Mouse (Mus musculus): Measurements from ENCODE around the gene BC049762. TPM values are rescaled to one million over a fixed set of nuclear protein-coding genes. Genes with fewer than 3 reads are reported as not detected.
A peak's percentile ranks its signal among the peaks of the same experiment; 100 is the strongest.

The BC049762 gene
- total RNA-seq (2015; ENCODE audit: low replicate concordance) (not detected in 2 replicates), total RNA-seq (2017; ENCODE audit: low replicate concordance) (not detected in 2 replicates)

DNA sequence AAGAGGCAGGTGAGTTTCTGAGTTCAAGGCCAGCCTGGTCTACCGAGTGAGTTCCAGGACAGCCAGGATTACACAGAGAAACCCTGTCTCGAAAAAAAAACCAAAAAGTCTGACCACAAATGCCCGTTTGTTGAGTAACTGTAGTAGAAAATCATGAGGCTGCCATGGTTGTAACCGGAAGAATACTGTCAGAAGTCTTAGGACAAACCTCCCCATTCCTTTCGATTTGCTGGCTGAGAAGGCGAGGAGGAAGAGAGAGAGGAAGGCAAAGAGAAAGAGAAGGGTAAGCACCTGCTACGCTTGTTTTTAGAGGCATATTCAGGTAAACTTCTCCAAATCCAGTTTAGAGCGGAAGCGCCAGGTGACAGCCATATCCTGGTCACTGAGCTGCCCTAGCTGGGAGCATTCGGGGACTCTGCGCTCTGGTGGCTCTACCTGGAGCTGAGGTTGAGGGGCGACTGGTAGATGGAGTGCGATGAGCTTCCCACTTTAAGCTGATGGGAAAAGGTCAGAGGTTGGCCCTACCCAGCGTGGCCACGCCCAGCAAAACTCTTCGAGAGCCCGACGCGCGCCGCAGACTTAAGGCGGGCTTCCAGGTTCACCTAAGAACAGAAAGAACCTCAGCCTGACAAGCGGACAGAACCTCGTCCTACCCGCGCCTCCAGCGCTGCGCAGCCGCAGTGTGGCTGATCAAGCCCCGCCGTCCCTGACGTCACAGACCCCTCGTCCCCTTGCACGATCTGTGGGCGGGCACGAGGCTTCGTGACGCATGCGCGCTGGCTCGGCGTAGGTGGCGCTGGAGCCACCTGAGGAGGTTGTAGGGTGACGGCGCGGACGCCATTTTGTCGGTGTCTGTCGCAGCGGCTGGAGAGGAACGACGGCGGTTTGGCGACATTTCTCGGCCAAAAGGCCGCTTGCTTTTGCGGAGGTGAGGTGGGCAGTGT lies at the start of gene BC049762:
Gene BC049762, minus strand, starts transcription at position 705 of the 944 bp plus-strand sequence.
- peak; percentile 93 for ATAC-seq (replicated peaks; ENCODE audit: low FRiP score, poor library complexity, severe bottlenecking)

GRCm38 (mm10) chr11:51311846-51312245 lies 49.0 kb upstream of the BC049762 start:
- no peak for ATAC-seq (replicated peaks; ENCODE audit: low FRiP score, poor library complexity, severe bottlenecking)

DNA sequence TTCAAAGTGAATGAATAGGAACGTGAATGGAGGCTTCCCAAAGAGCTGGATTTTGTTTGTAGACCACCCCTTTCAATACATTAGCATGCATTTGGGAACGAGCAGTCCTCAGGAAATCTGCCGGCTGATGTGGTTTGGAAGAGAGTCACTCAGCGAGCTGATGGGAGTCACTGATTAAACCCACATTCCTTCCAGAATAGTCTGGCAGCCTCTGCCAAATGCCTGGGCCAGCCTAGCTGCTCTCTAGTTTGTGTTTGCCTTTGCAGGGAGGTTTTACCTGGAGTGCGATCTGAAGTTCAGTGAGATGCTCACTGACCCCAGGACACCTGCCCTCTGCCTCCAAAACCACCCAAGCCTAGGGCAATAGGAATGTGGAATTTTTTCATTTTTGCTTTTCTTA lies 45.5 kb upstream of the BC049762 start:
- no peak for ATAC-seq (replicated peaks; ENCODE audit: low FRiP score, poor library complexity, severe bottlenecking)

DNA sequence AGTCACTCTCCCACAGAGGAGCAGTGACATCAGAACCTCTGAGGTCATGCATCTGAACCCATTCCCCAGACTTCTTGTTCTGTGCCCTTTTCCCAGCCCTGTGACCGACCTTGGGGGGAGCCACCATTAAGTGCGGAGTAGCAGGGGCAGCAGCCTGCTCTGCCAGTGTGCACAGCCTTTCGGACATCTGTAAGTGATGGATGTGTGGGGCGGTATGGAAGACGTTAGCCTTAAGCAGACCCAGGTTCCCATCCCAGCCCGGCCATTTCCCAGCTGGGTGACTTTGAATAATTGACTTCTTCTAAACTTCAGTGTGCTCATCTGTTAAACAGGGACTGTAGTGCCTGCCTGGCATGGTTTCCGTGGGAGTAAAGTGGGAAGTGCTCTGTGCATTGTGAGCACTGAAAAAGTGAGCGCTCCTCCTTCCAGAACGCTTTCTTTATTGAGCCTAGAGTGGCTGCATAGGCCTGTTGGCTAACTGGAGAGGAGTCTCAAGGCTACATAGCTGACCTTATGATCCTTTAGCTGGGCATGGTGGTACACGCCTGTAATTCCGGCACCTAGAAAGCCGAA lies 41.2 kb upstream of the BC049762 start:
- ATAC-seq (replicated peaks; ENCODE audit: low FRiP score, poor library complexity, severe bottlenecking): no peak

DNA sequence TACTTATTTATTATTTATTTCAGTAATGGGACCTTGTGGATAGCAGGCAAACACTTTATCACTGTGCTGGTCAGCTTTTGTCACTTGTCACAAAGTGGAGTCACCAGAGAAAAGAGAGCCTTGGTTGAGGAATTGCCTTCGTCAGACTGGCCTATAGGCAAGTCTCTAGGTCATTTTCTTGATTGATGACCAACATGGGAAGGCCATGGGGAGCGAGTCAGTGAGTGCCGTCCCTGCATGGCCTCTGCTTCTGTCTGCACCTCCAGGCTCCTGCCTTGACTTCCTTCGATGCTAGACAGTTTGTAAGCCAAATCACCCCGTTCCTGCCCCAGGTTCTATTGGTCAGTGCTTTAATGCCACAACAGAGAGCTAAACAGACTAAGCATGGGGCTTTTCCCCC lies 39.5 kb upstream of the BC049762 start:
- no peak for ATAC-seq (replicated peaks; ENCODE audit: low FRiP score, poor library complexity, severe bottlenecking)

DNA sequence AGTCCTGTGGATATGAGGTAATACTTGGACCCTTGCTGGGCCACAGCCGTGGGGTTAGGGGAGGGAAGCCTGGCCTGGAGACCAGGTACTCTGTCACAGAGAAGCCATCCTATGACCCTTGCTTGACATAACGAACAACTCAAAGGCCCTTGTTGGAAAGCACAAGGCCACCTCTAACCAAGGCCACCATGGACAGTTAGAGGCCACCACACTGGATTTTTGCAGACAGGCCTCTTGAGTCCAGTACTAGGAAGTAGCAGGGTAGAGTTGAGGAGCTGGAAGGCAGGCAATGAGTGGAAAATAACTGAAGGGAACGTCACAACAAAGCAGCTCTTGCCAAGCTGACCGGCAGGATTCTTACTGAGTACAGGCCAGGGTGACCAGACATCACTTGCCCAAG lies 35.8 kb upstream of the BC049762 start:
- no peak for ATAC-seq (replicated peaks; ENCODE audit: low FRiP score, poor library complexity, severe bottlenecking)

GRCm38 (mm10) chr11:51295742-51296141 lies 32.9 kb upstream of the BC049762 start:
- no peak for ATAC-seq (replicated peaks; ENCODE audit: low FRiP score, poor library complexity, severe bottlenecking)

GRCm38 (mm10) chr11:51293956-51294530 lies 31.2 kb upstream of the BC049762 start:
- no peak for ATAC-seq (replicated peaks; ENCODE audit: low FRiP score, poor library complexity, severe bottlenecking)

DNA sequence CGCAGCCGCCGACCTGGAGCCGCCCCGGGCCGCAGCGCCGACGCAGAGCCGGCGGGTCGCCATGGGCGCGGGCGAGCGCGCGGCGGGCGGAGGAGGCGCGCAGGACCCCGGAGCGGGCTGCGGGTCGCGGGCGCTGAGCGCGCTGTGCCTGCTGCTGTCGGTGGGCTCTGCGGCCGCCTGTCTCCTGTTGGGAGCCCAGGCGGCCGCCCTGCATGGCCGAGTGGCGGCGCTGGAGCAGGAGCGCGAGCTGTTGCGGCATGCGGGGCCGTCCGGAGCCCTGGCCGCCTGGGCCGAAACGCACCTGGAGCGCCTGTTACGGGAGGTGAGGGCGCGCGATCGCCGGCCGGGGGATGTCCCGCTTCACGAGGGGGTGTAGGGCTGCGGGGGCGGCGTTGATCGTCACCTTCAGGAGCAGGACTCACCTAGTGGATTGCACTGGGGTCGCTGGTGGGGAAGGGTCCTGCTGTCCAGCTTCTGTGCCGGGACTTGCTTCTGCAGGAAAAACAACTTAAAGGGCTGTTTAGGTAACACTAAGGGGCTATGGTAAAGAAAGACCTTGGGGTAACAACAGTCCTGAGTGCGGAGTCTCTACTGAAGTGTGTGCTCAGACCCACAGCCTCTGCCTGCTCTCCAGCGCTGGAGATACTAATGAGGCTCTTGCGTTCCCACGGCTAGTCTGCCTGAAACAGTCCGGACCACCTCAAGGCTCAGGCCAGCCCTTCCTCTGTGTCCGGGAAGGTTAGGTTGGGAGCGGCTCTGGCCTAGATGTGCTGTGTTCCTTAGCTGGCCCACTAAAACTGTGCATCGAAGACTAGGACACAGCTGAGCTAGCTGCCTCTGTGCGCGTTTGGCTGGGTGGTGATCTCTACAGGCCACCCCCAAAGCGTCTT lies 27.5 kb upstream of the BC049762 start:
- ATAC-seq (replicated peaks; ENCODE audit: low FRiP score, poor library complexity, severe bottlenecking): no peak

DNA sequence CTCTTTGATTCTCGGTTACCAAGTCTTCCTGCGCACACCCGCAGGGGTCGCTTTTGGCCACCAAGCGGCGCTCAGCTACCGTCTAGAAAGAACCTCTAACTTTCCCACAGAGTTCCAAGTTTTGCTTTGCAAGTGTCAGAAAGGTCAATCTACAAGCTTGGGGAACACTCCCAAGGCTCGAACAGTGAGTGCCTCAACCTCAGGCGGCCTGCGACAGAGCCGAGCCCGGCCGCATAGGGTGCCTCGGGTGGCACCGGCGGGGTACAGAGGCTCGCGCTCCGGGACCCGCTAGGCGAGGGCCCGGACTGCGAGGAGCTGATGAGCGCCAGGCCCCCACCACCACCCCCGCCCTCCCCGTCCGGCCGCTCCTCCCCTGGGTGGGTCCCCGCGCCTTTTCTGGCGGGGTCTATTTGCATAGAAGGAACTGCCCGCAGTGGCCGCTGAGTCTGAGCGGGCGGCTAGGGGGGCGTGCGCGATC lies 26.8 kb upstream of the BC049762 start, which contains the start of gene Col23a1:
Gene Col23a1, plus strand, starts transcription at position 357 of the 478 bp plus-strand sequence.
- no peak for ATAC-seq (replicated peaks; ENCODE audit: low FRiP score, poor library complexity, severe bottlenecking)

DNA sequence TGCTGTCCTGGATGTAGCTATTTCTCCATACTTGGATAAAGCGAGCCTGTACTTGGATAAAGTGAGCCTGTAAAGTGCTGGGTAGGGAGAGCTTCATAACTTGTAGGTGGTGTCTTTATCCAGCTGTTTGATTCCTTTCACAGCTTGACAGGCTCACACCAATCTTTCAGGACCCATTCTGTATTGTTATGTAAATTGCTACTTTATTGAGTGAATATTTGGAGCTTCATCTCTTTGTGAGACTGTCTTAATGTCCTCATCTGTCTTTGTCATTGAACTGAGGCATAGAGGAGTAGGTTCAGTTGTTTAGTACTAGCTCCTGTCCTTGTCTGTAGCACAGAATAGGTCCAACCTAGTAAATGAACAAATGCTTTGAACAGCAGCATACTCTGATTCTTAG lies 11.6 kb upstream of the BC049762 start:
- no peak for ATAC-seq (replicated peaks; ENCODE audit: low FRiP score, poor library complexity, severe bottlenecking)

DNA sequence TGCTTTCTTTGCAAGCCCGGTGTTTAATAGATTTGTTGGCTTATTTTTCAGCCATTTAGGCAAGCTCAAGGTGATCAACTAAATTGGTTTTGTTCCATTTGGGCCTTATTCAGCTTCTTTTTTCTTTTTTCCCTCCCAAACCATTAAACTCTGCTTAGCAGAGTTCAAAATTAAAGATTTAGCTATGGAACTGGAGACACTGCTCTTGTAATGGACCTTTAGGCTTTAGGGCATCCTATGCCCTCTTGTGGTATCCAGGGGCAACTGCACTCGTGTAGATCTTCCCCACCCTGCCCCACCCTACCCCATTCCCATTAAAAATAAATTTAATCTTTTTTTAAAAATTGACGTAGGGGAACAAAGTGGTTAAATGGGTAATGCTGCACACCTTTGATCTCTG lies 2.5 kb upstream of the BC049762 start:
- ATAC-seq (replicated peaks; ENCODE audit: low FRiP score, poor library complexity, severe bottlenecking): no peak

- ATAC-seq (replicated peaks; ENCODE audit: low FRiP score, poor library complexity, severe bottlenecking): peak; percentile 44; the same call in 1 of the 2 replicates
Measured at GRCm38 (mm10) chr11:51264352-51264751, 1.5 kb upstream of the BC049762 start.

- ATAC-seq (replicated peaks; ENCODE audit: low FRiP score, poor library complexity, severe bottlenecking): peak; percentile 32
Measured at GRCm38 (mm10) chr11:51263286-51263831, 513 bp upstream of the BC049762 start.

DNA sequence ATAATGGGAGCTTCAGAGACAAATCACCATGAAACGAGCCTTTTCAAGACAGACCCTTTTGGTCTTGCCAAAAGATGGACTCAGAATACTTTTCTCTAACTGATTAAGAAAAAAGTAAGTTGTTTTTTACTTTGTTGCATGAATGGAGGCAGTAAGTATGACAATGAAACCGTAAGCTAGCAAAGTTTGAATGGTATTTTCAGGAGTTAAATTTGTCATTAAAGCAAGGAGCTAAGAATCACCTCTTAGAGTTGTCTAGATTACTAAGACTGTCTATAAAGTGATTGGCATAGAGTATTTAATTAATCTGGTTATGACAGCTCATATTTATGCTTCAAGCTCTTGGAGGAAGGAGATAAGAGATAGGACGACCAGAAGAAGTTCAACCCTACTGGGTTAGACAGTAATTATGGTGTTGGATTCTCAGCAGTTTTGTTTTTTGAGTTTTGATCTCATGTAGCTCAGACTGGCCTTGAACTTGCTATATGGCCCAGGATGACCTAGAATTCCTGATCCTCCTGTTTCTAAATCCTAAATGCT lies 1.1 kb downstream of the BC049762 start, which contains the start of gene Clk4:
Gene Clk4, plus strand, starts transcription at position 51 of the 540 bp plus-strand sequence.
- ATAC-seq (replicated peaks; ENCODE audit: low FRiP score, poor library complexity, severe bottlenecking): no peak

DNA sequence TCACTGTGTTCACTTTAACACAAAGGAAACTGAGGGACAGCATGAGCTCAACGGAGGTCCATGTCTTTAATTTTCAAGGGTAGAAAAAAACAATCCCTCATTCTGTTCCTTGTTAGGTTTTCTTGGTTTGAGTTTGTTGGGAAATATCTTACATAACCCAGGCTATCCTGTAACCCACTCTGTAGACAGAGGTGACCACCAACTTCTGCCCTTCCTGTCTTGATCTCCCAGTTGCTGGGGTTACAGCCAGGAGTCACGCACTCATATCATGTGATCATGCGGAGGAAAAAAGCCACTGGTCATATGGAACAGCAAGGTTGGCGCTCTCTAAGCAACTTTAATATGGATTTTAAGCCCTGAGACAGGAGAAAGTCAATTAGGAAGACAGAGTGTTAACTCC lies 5.8 kb downstream of the BC049762 start:
- ATAC-seq (replicated peaks; ENCODE audit: low FRiP score, poor library complexity, severe bottlenecking): no peak

GRCm38 (mm10) chr11:51242897-51243296 lies 19.9 kb downstream of the BC049762 start:
- no peak for ATAC-seq (replicated peaks; ENCODE audit: low FRiP score, poor library complexity, severe bottlenecking)

- no peak for ATAC-seq (replicated peaks; ENCODE audit: low FRiP score, poor library complexity, severe bottlenecking)
Measured at GRCm38 (mm10) chr11:51234626-51235025, 28.2 kb downstream of the BC049762 start.

DNA sequence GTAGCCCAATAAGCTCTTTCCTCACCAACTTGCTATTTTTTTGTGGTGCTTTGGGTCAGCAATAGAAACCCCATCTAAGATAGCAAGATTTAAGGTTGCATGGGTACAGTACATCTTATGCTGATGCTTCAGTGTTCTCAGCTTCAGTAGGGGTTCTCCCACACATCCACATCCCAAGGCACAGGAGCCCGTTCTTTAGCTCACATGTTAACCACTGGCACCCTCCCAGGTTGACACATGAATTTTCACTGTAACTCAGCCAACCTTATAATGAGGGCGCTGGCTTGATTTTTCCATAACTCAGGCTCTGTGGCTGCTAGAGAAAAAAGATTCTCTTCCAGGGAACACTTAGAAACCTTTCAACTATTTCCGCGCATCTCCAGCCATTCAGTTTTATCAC lies 35.7 kb downstream of the BC049762 start:
- no peak for ATAC-seq (replicated peaks; ENCODE audit: low FRiP score, poor library complexity, severe bottlenecking)

Data from erythroid progenitor cell, adult 5-6 weeks (primary cell).